Mouse (Mus musculus) gastrocnemius, adult 8-10 months (tissue): Measurements from ENCODE around the gene Col6a2. TPM values are rescaled to one million over a fixed set of nuclear protein-coding genes. Genes with fewer than 3 reads are reported as not detected.

ENCODE experiments used
- DNase-seq, 2 experiments: peaks; one replicate each; pipeline ENCODE4 v3.0.0; 2022; ENCODE audit warnings: low spot score in 2 of 2
- total RNA-seq, 4 experiments: library from RNA; stranded (reverse); gene quantifications; 2 replicates each; pipeline ENCODE4 v1.2.4; 2022

Gene Col6a2
- total RNA-seq, 4 experiments from 2014 or later, result 15.1 to 28.1 (median 17.1) TPM

GRCm38 (mm10) chr10:76636601-76637000, 13.2 kb upstream of the Col6a2 start:
- DNase-seq, result no peak

GRCm38 (mm10) chr10:76636026-76636425, 12.6 kb upstream of the Col6a2 start:
- peak in 1 of 2 experiments; percentile 43 for DNase-seq

DNA sequence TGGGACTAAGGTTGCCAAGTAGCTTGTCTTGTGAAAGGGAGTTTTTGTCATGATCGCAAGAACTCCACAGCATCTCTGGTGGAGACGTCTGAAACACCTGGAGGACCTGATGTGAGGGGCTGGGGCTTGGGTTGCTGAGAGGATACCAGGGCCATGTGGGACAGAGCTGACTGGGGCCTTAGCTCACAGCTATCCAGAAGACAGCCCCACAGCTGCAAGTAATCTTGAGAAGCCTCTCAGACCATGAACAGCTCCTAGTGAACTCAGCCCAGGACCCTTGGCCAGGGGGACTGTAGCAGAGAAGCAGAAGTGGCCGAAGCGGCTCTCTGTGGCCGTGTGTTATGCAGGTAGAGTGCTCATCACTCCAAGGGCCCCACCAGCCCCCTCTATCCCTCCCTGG, 11.2 kb upstream of the Col6a2 start:
- no peak for DNase-seq

- DNase-seq, result no peak
Observed at GRCm38 (mm10) chr10:76634094-76634571, 10.7 kb upstream of the Col6a2 start.

DNA sequence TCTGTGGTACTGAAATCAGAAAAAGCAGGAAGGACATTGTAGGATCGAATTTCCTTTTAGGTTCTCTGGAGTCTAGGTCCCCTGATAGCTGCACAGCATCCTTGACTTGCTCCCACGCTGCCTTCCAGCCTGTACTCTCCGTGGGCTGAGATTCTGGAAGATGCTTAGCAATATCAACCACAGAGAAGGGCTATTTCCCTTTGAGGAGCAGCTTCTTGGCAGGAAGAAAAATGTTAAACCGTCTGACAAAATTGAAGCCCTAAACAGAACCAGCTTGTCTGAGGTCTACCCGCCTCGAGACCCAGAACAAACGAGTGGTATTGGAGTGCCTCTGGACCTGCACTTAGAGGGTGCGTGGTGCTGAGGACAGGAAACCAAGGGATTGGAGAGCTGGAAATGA, 9.2 kb upstream of the Col6a2 start:
- DNase-seq, result no peak

- DNase-seq, result no peak
Observed at GRCm38 (mm10) chr10:76630657-76631056, 7.2 kb upstream of the Col6a2 start.

GRCm38 (mm10) chr10:76627714-76628113, 4.3 kb upstream of the Col6a2 start:
- DNase-seq, result no peak

GRCm38 (mm10) chr10:76624903-76625302, 1.5 kb upstream of the Col6a2 start:
- DNase-seq, result no peak

- no peak for DNase-seq
Observed at GRCm38 (mm10) chr10:76623734-76624133, 304 bp upstream of the Col6a2 start.

GRCm38 (mm10) chr10:76622411-76622810, 1.0 kb downstream of the Col6a2 start:
- no peak for DNase-seq

GRCm38 (mm10) chr10:76612473-76612872, 11.0 kb downstream of the Col6a2 start:
- no peak for DNase-seq

DNA sequence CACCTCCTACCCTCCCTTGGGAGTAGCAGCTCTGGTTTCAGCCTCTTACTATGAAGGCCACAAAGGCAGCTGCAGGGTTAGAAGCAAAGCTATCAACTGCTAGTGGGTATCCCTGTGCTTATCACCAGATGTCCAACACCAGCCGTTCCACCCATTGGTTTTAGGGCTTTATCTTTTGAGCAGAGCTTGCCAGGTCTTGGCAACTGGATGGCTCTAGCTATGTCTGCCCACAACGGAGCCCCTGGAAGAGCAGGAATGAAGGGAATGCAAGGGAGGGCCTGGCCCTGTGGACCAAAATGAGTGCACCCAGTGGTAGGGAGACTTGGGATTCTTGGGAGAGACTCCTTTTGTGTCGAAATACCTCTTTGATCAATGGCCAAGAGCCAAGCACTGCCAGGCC, 20.7 kb downstream of the Col6a2 start:
- no peak for DNase-seq

- no peak for DNase-seq
Observed at GRCm38 (mm10) chr10:76596338-76596737, 27.1 kb downstream of the Col6a2 start.

- no peak for DNase-seq
Observed at GRCm38 (mm10) chr10:76590197-76590596, 33.2 kb downstream of the Col6a2 start.

DNA sequence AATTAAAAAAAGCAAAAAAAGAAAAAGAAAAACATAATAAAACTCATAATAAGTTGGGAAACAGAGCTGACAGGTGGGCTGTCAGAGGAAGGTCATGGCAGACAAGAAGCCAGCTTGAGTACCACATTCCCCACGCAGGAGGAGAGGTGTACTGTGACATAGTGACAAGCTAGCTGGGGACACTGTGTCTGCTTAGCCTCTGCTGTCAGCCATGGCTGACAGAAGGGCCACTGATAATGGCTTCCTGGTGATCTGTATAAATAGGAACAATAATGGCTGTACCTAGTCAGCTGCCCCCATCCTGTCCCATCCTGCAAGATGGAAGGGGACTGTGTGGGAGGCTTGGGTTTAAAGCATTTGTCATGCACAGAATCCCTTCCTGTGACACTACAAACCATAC, 37.2 kb downstream of the Col6a2 start:
- DNase-seq, result no peak

DNA sequence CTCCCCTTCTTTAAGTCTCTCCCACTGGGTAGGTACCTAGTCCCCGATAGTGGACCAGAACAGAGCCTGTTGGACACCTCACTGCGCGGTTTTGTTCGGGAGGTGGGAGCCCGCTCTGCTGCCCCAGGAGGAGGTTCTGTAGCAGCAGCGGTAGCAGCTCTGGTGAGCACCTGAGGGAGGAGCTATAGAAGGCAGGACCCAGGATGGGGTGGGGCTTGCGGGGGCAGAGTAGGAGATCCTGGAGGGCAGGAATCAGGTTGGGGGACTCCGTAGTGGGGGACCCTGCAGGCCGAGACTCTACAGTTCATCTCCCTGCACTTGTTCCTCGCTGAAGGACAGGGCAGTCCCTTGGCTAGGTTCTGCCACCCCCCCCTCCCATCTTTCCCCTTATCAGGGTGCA, 39.3 kb downstream of the Col6a2 start:
- no peak for DNase-seq

GRCm38 (mm10) chr10:76576920-76577319, 46.5 kb downstream of the Col6a2 start:
- DNase-seq, result no peak

DNA sequence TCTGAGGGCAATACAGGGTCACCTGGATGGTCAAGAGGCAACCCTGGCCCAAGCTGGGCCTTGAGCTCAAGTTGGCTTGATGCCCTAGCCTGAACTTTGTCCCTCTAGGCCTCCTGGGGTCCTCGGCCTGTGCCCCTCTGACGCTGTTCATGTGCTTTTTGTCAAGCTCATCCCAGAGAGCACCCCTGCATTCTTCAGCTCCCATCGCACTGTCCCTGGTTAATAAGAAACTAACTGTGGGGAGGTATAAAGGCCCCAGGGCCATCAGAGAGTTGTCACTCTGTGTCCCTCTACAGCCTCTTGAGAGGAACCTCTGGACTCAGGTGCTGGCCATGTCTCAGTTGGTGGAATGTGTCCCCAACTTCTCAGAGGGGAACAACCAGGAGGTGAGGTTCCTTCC, 48.1 kb downstream of the Col6a2 start, which contains the start of gene Ftcd:
Gene Ftcd (plus strand): TSS at position 275 of the 400 bp plus-strand sequence.
- no peak for DNase-seq

DNA sequence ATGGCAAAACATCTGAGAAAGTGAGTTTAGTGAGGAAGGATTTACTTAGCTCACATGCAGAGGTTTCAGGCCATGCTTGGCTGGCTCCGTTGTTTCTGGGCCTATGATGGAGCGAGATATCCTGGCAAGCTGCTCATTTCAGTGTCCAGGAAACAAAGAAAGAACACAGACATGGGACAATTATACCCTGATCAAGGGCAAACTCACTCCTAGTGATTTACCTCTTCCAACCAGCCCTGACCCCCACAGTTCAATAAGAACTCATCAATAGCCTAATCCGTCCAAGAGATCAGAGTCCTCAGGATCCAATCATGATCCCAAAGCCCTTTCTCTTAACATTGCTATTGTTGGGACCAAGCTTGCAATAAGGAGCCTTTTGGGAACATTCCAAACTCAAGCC, 51.3 kb downstream of the Col6a2 start:
- no peak for DNase-seq

DNA sequence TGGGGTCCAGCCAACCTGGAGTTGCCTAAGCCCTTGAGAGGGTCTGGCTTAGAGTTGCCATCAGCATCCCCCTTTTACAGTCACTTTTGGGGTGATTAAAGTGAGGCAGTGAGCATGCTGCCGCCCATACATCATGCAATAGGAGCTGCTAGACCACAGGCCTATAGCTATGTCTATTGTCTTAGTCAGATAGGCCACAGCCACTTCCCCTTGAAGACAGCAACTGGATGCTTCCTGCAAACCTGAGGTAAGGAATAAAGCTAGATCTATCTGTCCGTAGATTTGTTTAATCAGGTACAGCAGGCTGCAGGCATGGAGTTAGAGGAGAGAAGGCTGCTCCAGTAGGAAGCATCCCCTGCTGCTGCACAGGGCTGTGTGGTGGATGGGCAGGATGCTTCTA, 52.4 kb downstream of the Col6a2 start:
- no peak for DNase-seq

DNA sequence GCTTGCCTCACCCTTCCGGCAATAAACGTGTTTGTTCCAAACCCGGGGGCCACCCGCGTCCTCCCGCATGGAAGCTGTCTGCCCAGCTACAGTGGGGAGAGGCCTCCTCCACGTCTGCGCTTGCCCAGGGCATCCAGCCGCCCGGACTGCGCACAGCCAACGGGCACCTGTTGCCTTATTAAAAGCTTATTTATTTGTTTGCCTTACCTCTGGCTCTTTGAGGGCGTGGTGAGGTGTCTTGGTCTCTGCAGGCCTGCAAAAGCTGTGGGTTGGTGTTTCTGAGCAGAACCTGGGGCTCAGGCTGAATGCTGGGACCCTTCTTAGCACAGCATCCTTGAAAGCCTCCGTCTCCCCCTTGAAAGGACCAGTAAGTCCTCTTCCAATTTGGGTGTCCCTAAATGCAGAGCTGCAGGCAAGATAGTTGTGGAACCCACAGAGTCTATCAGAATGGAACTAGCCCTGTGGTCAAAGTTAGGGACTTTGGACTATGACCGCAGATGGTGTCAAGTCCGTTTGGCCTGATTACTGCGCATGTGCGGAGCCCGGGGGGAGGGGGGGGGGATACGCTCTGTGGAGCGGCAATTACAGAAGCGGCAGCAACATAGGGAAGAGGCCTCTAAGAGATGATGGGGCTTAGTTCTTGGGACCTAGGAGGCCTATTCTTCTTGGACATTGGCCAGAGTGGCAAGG, 53.3 kb downstream of the Col6a2 start:
- no peak for DNase-seq

DNA sequence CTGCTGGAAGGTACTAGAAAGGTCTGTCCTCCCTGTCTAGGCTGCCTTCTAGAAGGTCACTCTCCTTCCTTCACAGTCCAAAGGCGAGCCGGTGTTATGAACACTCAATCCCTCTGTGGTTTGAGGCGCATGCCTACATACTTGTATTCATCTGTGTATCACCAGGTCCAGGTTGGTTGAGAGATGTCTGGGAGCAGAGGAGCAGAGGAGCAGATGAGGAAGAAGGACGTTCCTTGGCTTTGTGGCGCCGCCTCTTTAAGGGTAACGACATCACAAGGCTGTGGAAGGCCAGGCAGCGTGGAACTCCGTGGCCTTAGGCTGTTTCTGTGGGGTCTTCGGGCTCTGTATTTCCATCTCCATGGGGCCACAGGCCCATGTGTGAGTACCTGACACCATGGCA, 61.5 kb downstream of the Col6a2 start, which contains the start of gene Spatc1l:
Gene Spatc1l (plus strand): TSS at position 301 of the 400 bp plus-strand sequence.
- DNase-seq, result no peak

DNA sequence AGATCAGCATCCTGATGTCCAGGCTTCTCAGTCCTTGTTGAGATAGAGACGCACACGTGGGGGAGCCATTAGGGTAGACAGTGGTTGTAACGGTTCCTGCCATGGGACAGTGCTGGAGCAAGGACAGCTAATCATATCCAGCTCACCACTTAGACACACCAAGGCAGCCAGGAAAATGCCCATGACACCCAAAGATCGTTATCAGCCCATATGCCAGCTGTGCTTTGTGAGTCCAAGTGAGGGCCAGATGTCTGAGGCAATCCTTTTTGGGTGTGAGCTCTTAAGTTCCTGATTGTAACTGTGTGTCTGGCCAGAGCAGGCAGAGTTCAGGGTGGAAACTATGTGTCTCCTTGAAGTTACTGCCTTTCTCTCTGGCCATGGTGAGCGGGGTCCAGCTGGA, 69.4 kb downstream of the Col6a2 start:
- DNase-seq, result no peak
